Mouse (Mus musculus) forebrain, embryonic 15.5 days (tissue): ENCODE results near the gene Pgr15l. TPM values are rescaled to one million over a fixed set of nuclear protein-coding genes. Genes with fewer than 3 reads are reported as not detected.
A peak's percentile ranks its signal among the peaks of the same experiment; 100 is the strongest.

ENCODE experiments used
- ATAC-seq: fragments of 200-750 bp; cut with Nextera tagmentation; replicated peaks from 2 replicates; pipeline ENCODE4 v1.8.0; 2017; ENCODE audit warnings: mild to moderate bottlenecking, moderate TSS enrichment, moderate library complexity
- H3K27ac ChIP-seq: fragments of 300-500 bp; sonication (generic); replicated peaks from 2 replicates; pipeline ENCODE4 v1.5.1; 2015; ENCODE audit warnings: mild to moderate bottlenecking, inconsistent platforms
- H3K27me3 ChIP-seq: fragments of 300-500 bp; sonication (generic); 2 replicates; pipeline ENCODE4 v1.6.1; 2015; ENCODE audit warnings: inconsistent platforms
- H3K36me3 ChIP-seq: fragments of 300-500 bp; sonication (generic); 2 replicates; pipeline ENCODE4 v1.6.1; 2015; ENCODE audit warnings: mild to moderate bottlenecking, inconsistent platforms
- H3K4me1 ChIP-seq: fragments of 300-500 bp; sonication (generic); 2 replicates; pipeline ENCODE4 v1.6.1; 2015; ENCODE audit warnings: inconsistent platforms
- H3K4me2 ChIP-seq: fragments of 300-500 bp; sonication (generic); replicated peaks from 2 replicates; pipeline ENCODE4 v1.6.1; 2015; ENCODE audit warnings: mild to moderate bottlenecking, inconsistent platforms
- H3K4me3 ChIP-seq: fragments of 300-500 bp; sonication (generic); 2 replicates; pipeline ENCODE4 v1.5.1; 2015; ENCODE audit warnings: mild to moderate bottlenecking, inconsistent platforms
- H3K9ac ChIP-seq: fragments of 300-500 bp; sonication (generic); replicated peaks from 2 replicates; pipeline ENCODE4 v1.6.1; 2015; ENCODE audit warnings: mild to moderate bottlenecking, inconsistent platforms
- H3K9me3 ChIP-seq: fragments of 300-500 bp; sonication (generic); 2 replicates; pipeline ENCODE4 v1.6.1; 2016; ENCODE audit warnings: inconsistent platforms
- WGBS: fragments of 180-500 bp; shearing (Covaris S2); methylation state at CpG from one replicate; pipeline ENCODE4 v1.1.7; 2015; ENCODE audit warnings: mixed read lengths; 5-methylcytosine and 5-hydroxymethylcytosine counted together
- polyA plus RNA-seq: library from polyadenylated mRNA; unstranded; fragments of >200 nt; fragmentation: Nextera tagmentation; extraction: Ambion mirVana; gene quantifications from 2 replicates; pipeline ENCODE4 v1.2.1, GENCODE M21; 2015

Pgr15l gene
- polyA plus RNA-seq: 0.04 and 0.06 TPM in 2 replicates

GRCm38 (mm10) chrX:97072369-97072768 lies at the start of gene Pgr15l:
Gene Pgr15l (plus strand): TSS chrX:97072596.
- WGBS: 25% methylated on average over 20 of the region's 20 CpGs
- no peaks in the 10 kb centered on the region for H3K9me3 ChIP-seq
- H3K4me3 ChIP-seq: peak within 1 kb of the TSS; percentile 13; the same call in 1 of the 2 replicates
- H3K27ac ChIP-seq: no peak within 1 kb of the TSS
- ATAC-seq: peak; percentile 41; the same call in 1 of the 2 replicates
- no peaks in the 10 kb centered on the region for H3K4me1 ChIP-seq
- no peaks in the 10 kb centered on the region for H3K36me3 ChIP-seq
- H3K4me2 ChIP-seq: peak within 1 kb of the TSS; percentile 34
- H3K27me3 ChIP-seq: 0 out of 2 replicates have a peak, but pooled peaks cover 3% of the 10 kb centered on the region
- H3K9ac ChIP-seq: no peak within 1 kb of the TSS

DNA sequence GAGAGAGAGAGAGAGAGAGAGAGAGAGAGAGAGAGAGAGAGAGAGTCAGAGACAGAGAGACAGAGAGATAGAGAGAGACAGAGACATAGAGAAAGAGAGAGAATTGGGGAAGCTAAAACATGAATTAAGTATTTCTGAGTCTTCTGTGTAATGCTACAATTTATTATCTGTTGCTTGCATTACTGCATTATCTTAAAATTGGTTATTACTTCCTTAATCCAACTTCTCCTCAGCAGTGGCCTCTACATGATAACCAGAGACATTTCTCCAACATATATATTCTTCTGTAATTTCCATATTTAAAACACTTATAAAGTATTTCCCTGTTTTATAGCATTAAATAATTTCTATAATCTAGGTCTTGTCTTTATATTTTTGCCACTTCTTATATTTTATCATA lies 44.9 kb upstream of the Pgr15l start:
- no peak for ATAC-seq
- H3K4me2 ChIP-seq: no peak overlapping the region
- H3K9ac ChIP-seq: no peak overlapping the region
- no peaks in the 10 kb centered on the region for H3K4me1 ChIP-seq
- H3K9me3 ChIP-seq: no peaks in the 10 kb centered on the region
- no peaks in the 10 kb centered on the region for H3K27me3 ChIP-seq
- no peaks in the 10 kb centered on the region for H3K36me3 ChIP-seq
- H3K27ac ChIP-seq: no peak overlapping the region
- H3K4me3 ChIP-seq: no peak overlapping the region

GRCm38 (mm10) chrX:97069816-97070215 lies 2.6 kb upstream of the Pgr15l start:
- ATAC-seq: peak; percentile 97
- no peaks in the 10 kb centered on the region for H3K36me3 ChIP-seq
- no peaks in the 10 kb centered on the region for H3K4me1 ChIP-seq
- no peak overlapping the region for H3K4me3 ChIP-seq
- H3K9ac ChIP-seq: no peak overlapping the region
- H3K4me2 ChIP-seq: 0 out of 2 replicates have a peak overlapping the region, but pooled peaks have one; percentile 8
- 16% methylated on average over 10 of the region's 11 CpGs for WGBS
- H3K27ac ChIP-seq: no peak overlapping the region
- no peaks in the 10 kb centered on the region for H3K9me3 ChIP-seq
- 0 out of 2 replicates have a peak, but pooled peaks cover 3% of the 10 kb centered on the region for H3K27me3 ChIP-seq
